Mouse (Mus musculus) CH12.LX (cell line): ENCODE data around the gene Sertad4. TPM values are rescaled to one million over a fixed set of nuclear protein-coding genes. Genes with fewer than 3 reads are reported as not detected.

ENCODE experiments used
- DNase-seq: peaks from one replicate; pipeline ENCODE4 v3.0.0-alpha.2; 2013; ENCODE audit errors: extremely low read depth
- H3K27ac ChIP-seq: 2 replicates; pipeline ENCODE4 v1.5.1; 2012; ENCODE audit warnings: low read depth, mild to moderate bottlenecking, control low read depth, moderate library complexity; ENCODE audit not compliant: insufficient read depth
- H3K27me3 ChIP-seq: replicated peaks from 2 replicates; pipeline ENCODE3; 2012; ENCODE audit warnings: inconsistent platforms
- H3K36me3 ChIP-seq, 2 experiments: replicated peaks in 1 of 2; 2 replicates each; pipeline versions ENCODE3 to v1.6.1; 2012; ENCODE audit warnings: inconsistent platforms in 1 of 2, low read length in 1 of 2, mild to moderate bottlenecking in 1 of 2, mixed read lengths in 1 of 2, moderate library complexity in 1 of 2; ENCODE audit not compliant: control insufficient read depth in 1 of 2, insufficient read depth in 1 of 2
- H3K4me1 ChIP-seq, 2 experiments: 2 replicates each; pipeline ENCODE4 v1.6.1; 2012; ENCODE audit warnings: inconsistent platforms in 1 of 2, moderate library complexity in 1 of 2; ENCODE audit not compliant: insufficient read depth in 2 of 2, control insufficient read depth in 1 of 2
- H3K4me2 ChIP-seq: 2 replicates; pipeline ENCODE4 v1.6.1; 2012; ENCODE audit warnings: low read depth, mild to moderate bottlenecking, control low read depth; ENCODE audit not compliant: poor library complexity, insufficient read depth, severe bottlenecking
- H3K4me3 ChIP-seq, 3 experiments: fragments of 150-350 bp in 1 of 3; sonication (generic) in 1 of 3; replicated peaks in 1 of 3; 2 replicates each; pipeline versions ENCODE3 to v1.5.1; 2011 to 2012; ENCODE audit warnings: low read depth in 2 of 3, low read length in 2 of 3, mild to moderate bottlenecking in 2 of 3, moderate library complexity in 2 of 3, control low read depth in 1 of 3, improper control_type of control experiment in 1 of 3, inconsistent platforms in 1 of 3, mixed read lengths in 1 of 3; ENCODE audit not compliant: poor library complexity in 1 of 3
- H3K79me2 ChIP-seq: replicated peaks from 2 replicates; pipeline ENCODE4 v1.6.1; 2012; ENCODE audit warnings: mild to moderate bottlenecking, moderate library complexity; ENCODE audit not compliant: control insufficient read depth, poor library complexity, insufficient read depth, severe bottlenecking; ENCODE audit errors: extremely low read depth
- H3K9ac ChIP-seq: 2 replicates; pipeline ENCODE4 v1.6.1; 2012; ENCODE audit warnings: low read depth, mild to moderate bottlenecking, control low read depth, moderate library complexity; ENCODE audit not compliant: insufficient read depth
- H3K9me3 ChIP-seq: replicated peaks from 2 replicates; pipeline ENCODE3; 2012; ENCODE audit warnings: low read length, inconsistent platforms, mixed read lengths
- CHD1 ChIP-seq: IDR thresholded peaks from 2 replicates; pipeline ENCODE4 v1.6.1; 2012; ENCODE audit warnings: low read depth, low read length, improper control_type of control experiment, inconsistent platforms
- E2F4 ChIP-seq: IDR thresholded peaks from 2 replicates; pipeline ENCODE4 v1.6.1; 2011; ENCODE audit warnings: low read depth, low read length, improper control_type of control experiment; ENCODE audit not compliant: insufficient replicate concordance
- ELF1 ChIP-seq: IDR thresholded peaks from 2 replicates; pipeline ENCODE4 v1.6.1; 2014; ENCODE audit warnings: low read depth, mild to moderate bottlenecking, inconsistent platforms, low read length, improper control_type of control experiment
- EP300 ChIP-seq: IDR thresholded peaks from 2 replicates; pipeline ENCODE4 v1.6.1; 2011; ENCODE audit warnings: low read length, improper control_type of control experiment
- GABPA ChIP-seq: IDR thresholded peaks from 2 replicates; pipeline ENCODE4 v1.6.1; 2012; ENCODE audit warnings: low read depth, low read length, improper control_type of control experiment, inconsistent platforms; ENCODE audit not compliant: insufficient replicate concordance
- JUND ChIP-seq: conservative IDR thresholded peaks from 2 replicates; pipeline ENCODE4 v1.6.1; 2011; ENCODE audit warnings: low read depth, low read length, improper control_type of control experiment
- MAFK ChIP-seq: IDR thresholded peaks from 2 replicates; pipeline ENCODE4 v1.6.1; 2011; ENCODE audit warnings: low read length, improper control_type of control experiment; ENCODE audit not compliant: insufficient replicate concordance
- MAX ChIP-seq: IDR thresholded peaks from 2 replicates; pipeline ENCODE4 v1.6.1; 2011; ENCODE audit warnings: low read length, improper control_type of control experiment
- MAZ ChIP-seq: IDR thresholded peaks from 2 replicates; pipeline ENCODE4 v1.6.1; 2012; ENCODE audit warnings: low read depth, mild to moderate bottlenecking, inconsistent platforms, low read length, improper control_type of control experiment, moderate library complexity
- NELFE ChIP-seq: IDR thresholded peaks from 2 replicates; pipeline ENCODE4 v1.6.1; 2011; ENCODE audit warnings: low read depth, low read length, improper control_type of control experiment
- NRF1 ChIP-seq: IDR thresholded peaks from 2 replicates; pipeline ENCODE4 v1.6.1; 2014; ENCODE audit warnings: low read depth, mild to moderate bottlenecking, inconsistent platforms, low read length, improper control_type of control experiment, moderate library complexity
- PAX5 ChIP-seq: IDR thresholded peaks from 2 replicates; pipeline ENCODE4 v1.6.1; 2012; ENCODE audit warnings: low read length, inconsistent platforms, mixed read lengths
- POLR2A ChIP-seq: IDR thresholded peaks from 2 replicates; pipeline ENCODE4 v1.6.1; 2011; ENCODE audit warnings: low read depth, mild to moderate bottlenecking, improper control_type of control experiment, low read length
- POLR2AphosphoS2 ChIP-seq: IDR thresholded peaks from 2 replicates; pipeline ENCODE4 v1.6.1; 2011; ENCODE audit warnings: low read depth, low read length, improper control_type of control experiment
- RCOR1 ChIP-seq: conservative IDR thresholded peaks from 2 replicates; pipeline ENCODE4 v1.6.1; 2012; ENCODE audit warnings: low read depth, mild to moderate bottlenecking, inconsistent platforms, low read length, improper control_type of control experiment
- TBP ChIP-seq: conservative IDR thresholded peaks from 2 replicates; pipeline ENCODE4 v1.6.1; 2011; ENCODE audit warnings: low read depth, low read length, improper control_type of control experiment
- USF1 ChIP-seq: IDR thresholded peaks from 2 replicates; pipeline ENCODE4 v1.6.1; 2014; ENCODE audit warnings: low read depth, mild to moderate bottlenecking, inconsistent platforms, low read length, improper control_type of control experiment
- ZC3H11A ChIP-seq: IDR thresholded peaks from 2 replicates; pipeline ENCODE4 v1.6.1; 2012; ENCODE audit warnings: low read depth, mild to moderate bottlenecking, inconsistent platforms, low read length, improper control_type of control experiment
- ZMIZ1 ChIP-seq: IDR thresholded peaks from 2 replicates; pipeline ENCODE4 v1.6.1; 2012; ENCODE audit warnings: low read depth, mild to moderate bottlenecking, inconsistent platforms, low read length, improper control_type of control experiment
- dilution Hi-C: fragments of 300-500 bp; cut with MboI; formaldehyde crosslinking; loops from 2 replicates; pipeline ENCODE4 v1.14.3; 2020; ENCODE audit warnings: low sequenced_read_pairs; ENCODE audit not compliant: extremely low pct_unique_long_range_greater_than_20kb, extremely low pct_ligation_motif_present
- in situ Hi-C: fragments of 300-500 bp; cut with MboI; formaldehyde crosslinking; loops from 3 replicates; pipeline ENCODE4 v1.14.3; 2019; ENCODE audit warnings: low sequenced_read_pairs, low pct_ligation_motif_present, low pct_unique_long_range_greater_than_20kb, mixed read lengths
- polyA plus RNA-seq: library from polyadenylated mRNA; unstranded; fragments of >175 nt; gene quantifications from 2 replicates; pipeline ENCODE4 v1.2.1, GENCODE M21; 2012; ENCODE audit warnings: low read depth; ENCODE audit not compliant: insufficient read length
- total RNA-seq, 2 experiments: library from RNA; depleted of rRNA; stranded (reverse); fragments of 300-350 nt in 1 of 2; fragments of >200 nt in 1 of 2; gene quantifications; 2 replicates each; pipeline ENCODE4 v1.2.3; 2012 to 2014

The Sertad4 gene
- total and polyA plus RNA-seq, 3 experiments = 0.74 TPM; not detected in 2

- in situ Hi-C loops (no loop called here), dilution Hi-C loops (no loop called here)
- H3K27ac ChIP-seq = no peak overlapping the region
- H3K79me2 ChIP-seq = no peaks in the 10 kb centered on the region
- no peaks in the 10 kb centered on the region for H3K27me3 ChIP-seq
- TF ChIP-seq MAX (no peak), E2F4 (no peak), MAZ (no peak), POLR2AphosphoS2 (no peak), POLR2A (no peak), TBP (no peak), PAX5 (no peak), ZC3H11A (no peak), MAFK (no peak), USF1 (no peak), JUND (no peak), EP300 (no peak), ZMIZ1 (no peak), ELF1 (no peak), NELFE (no peak), RCOR1 (no peak)
- no peaks in the 10 kb centered on the region for H3K36me3 ChIP-seq
- no peak overlapping the region for H3K4me3 ChIP-seq
- H3K4me2 ChIP-seq = no peak overlapping the region
- no peaks in the 10 kb centered on the region for H3K9me3 ChIP-seq
- H3K9ac ChIP-seq = no peak overlapping the region
- peaks cover 0 to 10% of the 10 kb centered on the region in 2 experiments; a peak in 2 of 4 replicates for H3K4me1 ChIP-seq
- DNase-seq = no peak
These were observed 14.2 kb upstream of the Sertad4 start for GRCm38 (mm10) chr1:192869761-192870160.

GRCm38 (mm10) chr1:192864440-192864839 lies 8.9 kb upstream of the Sertad4 start:
- H3K79me2 ChIP-seq = no peaks in the 10 kb centered on the region
- DNase-seq = no peak
- no peaks in the 10 kb centered on the region for H3K9me3 ChIP-seq
- H3K27me3 ChIP-seq = no peaks in the 10 kb centered on the region
- dilution Hi-C loops = no loop called here
- TF ChIP-seq USF1 (no peak), JUND (no peak), GABPA (no peak), CHD1 (no peak), NRF1 (no peak)
- TF ChIP-seq, all 38 proteins: peak for 0
- no peak overlapping the region for H3K9ac ChIP-seq
- in situ Hi-C loops = no loop called here
- H3K4me3 ChIP-seq = no peak overlapping the region
- H3K27ac ChIP-seq = no peak overlapping the region
- peaks cover 0 to 10% of the 10 kb centered on the region in 2 experiments; a peak in 2 of 4 replicates for H3K4me1 ChIP-seq
- no peaks in the 10 kb centered on the region for H3K36me3 ChIP-seq
- no peak overlapping the region for H3K4me2 ChIP-seq
